In the genomic region with DNA sequence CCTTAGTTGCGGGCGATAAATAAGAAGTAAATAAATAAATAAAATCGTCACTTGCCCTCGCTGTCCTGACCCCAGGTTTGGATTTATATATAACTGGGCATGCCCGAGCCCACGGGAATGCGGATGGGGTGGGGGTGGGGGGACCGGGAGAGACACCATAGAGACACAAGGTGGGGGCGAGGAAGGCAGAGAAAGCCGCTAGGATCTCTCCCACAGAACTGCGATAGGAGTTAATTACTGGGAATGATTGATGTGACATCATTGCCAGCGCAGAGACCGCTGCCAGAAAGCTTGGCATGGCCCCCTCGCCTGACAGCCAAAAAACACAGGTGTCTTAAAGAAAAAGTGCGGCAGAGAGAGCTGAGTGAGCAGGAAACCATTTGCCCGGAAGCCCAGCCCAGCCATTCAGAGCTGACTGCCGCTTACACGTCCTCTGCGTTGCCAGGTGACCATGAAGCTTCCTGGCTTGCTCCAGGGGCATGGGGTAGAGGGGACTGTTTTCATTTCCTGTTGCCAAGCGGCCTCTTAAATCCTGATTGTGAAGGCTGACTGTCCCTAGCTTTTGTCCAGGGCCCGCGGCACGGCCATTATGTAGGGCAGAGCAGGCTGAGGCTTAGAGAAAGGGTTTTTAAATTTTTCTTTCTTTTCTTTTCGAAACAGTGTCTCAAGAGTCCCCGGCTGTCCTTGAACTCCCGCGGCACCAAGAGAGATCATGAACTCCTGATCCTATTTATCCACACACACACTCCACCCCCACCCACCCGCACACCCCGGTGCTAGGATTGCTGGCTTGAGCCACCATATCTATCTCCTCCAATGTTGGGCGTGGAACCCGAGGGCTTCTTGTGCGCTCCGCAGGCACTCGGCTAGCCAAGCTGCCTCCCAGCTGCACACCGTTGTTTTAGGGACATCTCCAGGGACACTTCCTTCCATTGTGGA, we compare ENCODE assay signal across 8 mouse cellular contexts. TPM values are rescaled to one million over a fixed set of nuclear protein-coding genes. Genes with fewer than 3 reads are reported as not detected.
DNase-seq lines count a peak whose midpoint lies in the region; ATAC-seq and TF ChIP-seq lines count a peak whose summit lies in the region.

No protein-coding gene starts in this region.

- peak; percentile 74 for ATAC-seq in liver, postnatal 0 days
- peak; percentile 90 for ATAC-seq in neural tube, embryonic 13.5 days (ENCODE audit: low read depth)

- peak; percentile 84 for DNase-seq in ES-CJ7 (ENCODE audit: low read depth, low spot score)
- peak; percentile 83 for DNase-seq in cerebellum, adult 9-10 months
- peak; percentile 69 for DNase-seq in forelimb bud, embryonic 11.5 days (ENCODE audit: low read depth, low spot score)
- DNase-seq in heart, postnatal 25 days (ENCODE audit: low spot score) = peak; percentile 59
- peak; percentile 65 to 74 for DNase-seq in layer of hippocampus, adult 18-20 months (ENCODE audit: low spot score in 2 of 2)
- peak; percentile 74 for DNase-seq in liver, postnatal 0 days
- DNase-seq in telencephalon, adult 2 months (ENCODE audit: low read depth, low spot score) = peak; percentile 73

- no peak for TF ChIP-seq EP300 in liver, postnatal 0 days (IDR thresholded peaks at IDR 0.05; ENCODE audit: low read depth)

- no peaks in the 10 kb centered on the region for H3K9me3 ChIP-seq in liver, postnatal 0 days (ENCODE audit: low read length)
- H3K9me3 ChIP-seq in neural tube, embryonic 13.5 days = no peaks in the 10 kb centered on the region

- intact Hi-C loops in heart, postnatal 25 days (cut with DNase I) = no loop called here

- H3K27me3 ChIP-seq in liver, postnatal 0 days (ENCODE audit: insufficient read depth, low read length) = no peaks in the 10 kb centered on the region
- H3K27me3 ChIP-seq in neural tube, embryonic 13.5 days = no peaks in the 10 kb centered on the region

- H3K4me1 ChIP-seq in liver, postnatal 0 days (ENCODE audit: insufficient read depth) = peaks cover 45% of the 10 kb centered on the region
- H3K4me1 ChIP-seq in neural tube, embryonic 13.5 days (replicated peaks) = peaks cover 40% of the 10 kb centered on the region

- peak overlapping the region; percentile 53 for H3K4me3 ChIP-seq in liver, postnatal 0 days (ENCODE audit: low read depth, low read length)
- H3K4me3 ChIP-seq in neural tube, embryonic 13.5 days = peak overlapping the region; percentile 37

- peak overlapping the region; percentile 67 for H3K9ac ChIP-seq in liver, postnatal 0 days (replicated peaks)
- peak overlapping the region; percentile 63 for H3K9ac ChIP-seq in neural tube, embryonic 13.5 days

- peak overlapping the region; percentile 81 for H3K4me2 ChIP-seq in liver, postnatal 0 days (ENCODE audit: low read depth, low read length)
- H3K4me2 ChIP-seq in neural tube, embryonic 13.5 days = peak overlapping the region; percentile 61

- 24% methylated on average over 34 of the region's 35 CpGs for WGBS in liver, postnatal 0 days (ENCODE audit: insufficient replicate concordance)
- 10% methylated on average over 35 of the region's 35 CpGs for WGBS in neural tube, embryonic 13.5 days

- H3K27ac ChIP-seq in liver, postnatal 0 days (ENCODE audit: low read depth) = peak overlapping the region; percentile 78
- H3K27ac ChIP-seq in neural tube, embryonic 13.5 days (replicated peaks) = peak overlapping the region; percentile 82

- TF ChIP-seq CTCF in liver, postnatal 0 days (IDR thresholded peaks at IDR 0.05; ENCODE audit: low read depth) = no peak

- H3K36me3 ChIP-seq in liver, postnatal 0 days (replicated peaks; ENCODE audit: insufficient read depth, low read length) = no peaks in the 10 kb centered on the region
- no peaks in the 10 kb centered on the region for H3K36me3 ChIP-seq in neural tube, embryonic 13.5 days

RNA-seq across cellular contexts. Expression of a gene that starts 29.1 kb away (rescaled TPM):
- total RNA-seq in heart, postnatal 25 days (2021) = 100 to 1,000 TPM; 146 to 157 TPM
- 1 to 10 TPM; 9.6 to 9.8 TPM for total RNA-seq in layer of hippocampus, adult 18-20 months (2021)
- 16.4 and 16.6 TPM in 2 replicates for polyA plus RNA-seq in liver, postnatal 0 days (2015; fragmentation: Nextera tagmentation; extraction: Ambion mirVana)
- 6.2 and 8.0 TPM in 2 replicates for polyA plus RNA-seq in neural tube, embryonic 13.5 days (2015; fragmentation: Nextera tagmentation; extraction: Ambion mirVana)

Comparison
In these comparisons a context has a peak if more than half of its experiments do, and no peak if none do; other contexts are left out.
1. Peak in every context shown above with its lines: DNase-seq, ATAC-seq, H3K4me3 ChIP-seq and H3K27ac ChIP-seq.
2. RNA of a gene that starts 29.1 kb away (total RNA-seq): 146 to 157 TPM in heart, postnatal 25 days; 9.6 to 9.8 TPM in layer of hippocampus, adult 18-20 months; every median in the first group is over 10 times any median in the second.